Mouse (Mus musculus) left cerebral cortex, postnatal 36 days (tissue): Measurements from ENCODE around the gene Igf2bp2. TPM values are rescaled to one million over a fixed set of nuclear protein-coding genes. Genes with fewer than 3 reads are reported as not detected.
A peak's percentile ranks its signal among the peaks of the same experiment; 100 is the strongest.

Experiments used
- DNase-seq, 2 experiments: peaks; one replicate each; pipeline ENCODE4 v3.0.0; 2021 to 2022; ENCODE audit warnings: low spot score in 2 of 2, mixed read lengths in 1 of 2
- intact Hi-C: fragments of 180-260 bp; cut with DNase I; formaldehyde crosslinking; loops from one replicate; pipeline ENCODE4 v1.15.1; 2025
- total RNA-seq, 2 experiments: library from RNA; stranded (reverse); gene quantifications; 2 replicates each; pipeline ENCODE4 v1.2.3; 2021

Gene Igf2bp2
- total RNA-seq, result 1 to 10 TPM in 1 of 2 experiments, under 1 TPM in 1; 0.79 to 2.4 TPM

DNA sequence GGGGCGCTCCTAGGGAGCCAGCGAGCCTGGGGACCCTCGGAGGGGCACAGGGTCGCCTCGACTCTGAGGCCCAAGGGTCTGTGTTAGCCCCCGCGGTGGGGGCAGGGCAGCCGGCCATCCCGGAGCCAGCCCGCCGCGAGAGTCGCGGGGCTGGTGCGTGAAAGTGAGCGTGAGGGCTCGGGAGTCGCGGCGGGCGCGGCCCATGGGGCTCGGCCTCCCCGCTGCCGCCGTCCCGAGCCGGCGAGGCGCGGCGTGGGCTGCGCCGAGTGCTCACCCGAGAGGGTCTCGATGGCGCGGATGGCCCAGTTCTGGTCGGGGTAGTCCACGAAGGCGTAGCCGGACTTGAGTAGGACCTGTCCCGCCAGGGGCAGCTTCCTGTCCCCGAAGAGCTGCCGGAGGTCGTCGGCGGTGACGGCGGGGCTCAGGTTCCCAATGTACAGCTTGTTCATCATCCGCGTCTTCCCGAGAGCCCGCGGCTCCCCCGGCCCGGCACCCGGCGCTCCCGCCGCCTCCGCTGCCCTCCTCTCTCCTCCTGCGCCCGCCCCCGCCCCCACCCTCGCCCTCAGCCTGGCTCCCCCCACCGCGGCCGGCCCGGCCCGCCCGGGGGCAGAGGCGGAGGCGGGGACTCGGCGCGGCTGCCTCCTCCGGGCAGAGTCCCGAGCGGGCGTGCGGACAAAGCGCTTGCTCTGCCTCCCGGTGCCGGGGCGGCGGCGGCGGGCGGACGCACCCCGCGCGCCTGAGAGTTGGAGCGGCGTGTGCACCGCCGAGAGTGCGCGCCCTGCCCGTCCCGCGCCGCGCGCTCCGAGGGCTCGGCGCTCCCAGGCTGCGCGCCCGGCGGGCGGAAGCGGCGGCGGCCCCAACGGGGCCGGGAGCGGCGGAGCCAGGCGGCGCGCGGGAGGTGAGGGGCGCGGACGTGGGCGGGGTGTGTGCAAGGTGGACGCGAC, at the start of gene Igf2bp2:
TSS of gene Igf2bp2 (minus strand) at position 788 of the 944 bp plus-strand sequence.
- intact Hi-C loops, result no loop called here
- DNase-seq, result peak; percentile 6 to 18

DNA sequence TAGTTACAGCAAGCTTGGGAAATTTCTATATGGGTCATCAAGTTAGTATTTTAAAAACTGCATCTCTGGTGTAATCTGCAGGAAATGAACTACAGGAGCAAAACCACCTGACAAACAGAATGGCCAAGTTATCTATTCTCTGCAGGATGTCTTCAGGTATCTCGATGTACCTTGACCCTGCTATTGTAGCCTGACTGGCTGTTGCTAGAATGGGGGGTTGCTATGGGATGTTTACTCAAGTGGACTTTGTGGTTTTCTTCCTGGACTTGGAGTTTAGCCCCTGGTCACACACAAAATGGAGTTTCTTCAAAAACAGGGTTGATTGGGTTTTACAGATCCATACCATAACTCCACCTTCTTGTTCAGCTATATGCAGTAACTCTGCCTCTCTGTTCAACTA, 40.4 kb upstream of the Igf2bp2 start:
- intact Hi-C loops, result no loop called here

DNA sequence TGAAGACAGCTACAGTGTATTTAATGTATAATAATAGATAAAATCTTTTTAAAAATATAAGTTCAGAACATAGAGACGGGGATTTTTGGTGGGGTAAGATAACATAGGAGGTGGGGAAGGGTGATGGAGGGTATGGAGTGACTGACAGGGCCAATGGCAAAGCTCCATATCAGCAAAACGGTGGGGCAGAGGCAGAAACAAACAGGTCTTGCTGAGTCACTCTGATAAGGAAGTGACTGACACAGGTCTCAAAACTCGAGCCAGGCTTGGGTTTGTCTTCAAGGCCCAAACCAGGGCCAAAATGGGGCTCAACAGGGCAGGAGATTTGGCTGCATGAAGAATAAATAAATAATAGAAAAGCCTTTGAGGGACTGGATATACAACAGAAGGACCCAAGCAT, 38.8 kb upstream of the Igf2bp2 start:
- intact Hi-C loops, result no loop called here
- DNase-seq, result no peak

More for the DNA sequence above, 40.4 kb upstream of the Igf2bp2 start:
- no peak for DNase-seq

DNA sequence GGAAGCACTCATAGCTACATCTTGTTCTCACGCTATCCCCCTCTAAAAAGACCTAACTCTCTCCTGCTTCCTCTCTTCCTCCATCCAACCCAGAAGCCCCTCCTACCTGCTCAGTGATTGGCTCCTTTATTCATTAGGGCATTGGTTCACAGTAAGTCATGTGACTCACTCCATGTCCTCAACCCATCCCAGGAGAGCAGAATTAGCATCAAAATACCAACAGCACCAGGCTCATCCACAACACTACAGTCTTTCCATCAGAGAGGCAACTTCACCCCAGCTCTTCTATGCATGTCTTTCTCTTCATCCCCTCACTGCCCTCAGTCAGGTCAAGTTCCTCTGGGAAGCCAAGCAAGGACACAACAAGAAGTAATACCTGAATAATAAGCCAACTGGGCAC, 37.4 kb upstream of the Igf2bp2 start:
- intact Hi-C loops, result no loop called here

DNA sequence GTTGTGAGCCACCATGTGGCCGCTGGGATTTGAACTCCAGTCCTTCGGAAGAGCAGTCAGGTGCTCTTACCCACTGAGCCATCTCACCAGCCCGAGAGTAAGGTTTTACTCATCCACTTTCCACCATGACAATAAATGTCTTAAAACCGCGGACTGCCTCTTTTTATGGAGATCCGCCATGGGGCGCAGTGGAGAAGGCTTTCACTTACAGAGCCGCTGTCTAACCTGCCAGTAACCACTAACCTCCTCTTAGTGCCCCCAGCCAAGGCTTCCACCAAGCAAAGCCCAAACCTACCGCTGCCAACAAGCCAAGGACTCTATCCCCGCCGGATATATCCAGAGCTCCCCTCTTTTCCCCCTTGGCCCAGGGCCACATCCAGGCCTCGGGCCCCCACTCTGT, 24.3 kb upstream of the Igf2bp2 start:
- intact Hi-C loops, result no loop called here

More for the DNA sequence above, 37.4 kb upstream of the Igf2bp2 start:
- no peak for DNase-seq

DNA sequence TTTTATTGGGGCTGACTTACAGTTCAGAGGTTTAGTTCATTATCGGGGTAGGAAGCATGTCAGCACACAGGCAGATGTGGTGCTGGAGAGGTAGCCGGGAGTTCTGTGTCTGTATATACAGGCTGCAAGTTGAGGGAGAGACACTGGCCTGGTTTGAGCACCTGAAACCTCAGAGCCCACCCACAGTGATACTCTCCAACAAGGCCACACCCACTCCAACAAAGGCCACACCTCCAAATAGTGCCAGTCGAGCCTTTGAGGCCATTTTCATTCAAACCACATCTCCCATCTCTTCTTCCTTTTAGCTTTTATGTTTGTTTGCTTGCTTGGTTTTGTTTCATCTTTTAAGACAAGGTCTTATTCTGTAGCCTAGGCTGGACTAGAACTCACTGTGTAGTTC, 22.3 kb upstream of the Igf2bp2 start:
- intact Hi-C loops, result no loop called here

More for the DNA sequence above, 24.3 kb upstream of the Igf2bp2 start:
- DNase-seq, result no peak

DNA sequence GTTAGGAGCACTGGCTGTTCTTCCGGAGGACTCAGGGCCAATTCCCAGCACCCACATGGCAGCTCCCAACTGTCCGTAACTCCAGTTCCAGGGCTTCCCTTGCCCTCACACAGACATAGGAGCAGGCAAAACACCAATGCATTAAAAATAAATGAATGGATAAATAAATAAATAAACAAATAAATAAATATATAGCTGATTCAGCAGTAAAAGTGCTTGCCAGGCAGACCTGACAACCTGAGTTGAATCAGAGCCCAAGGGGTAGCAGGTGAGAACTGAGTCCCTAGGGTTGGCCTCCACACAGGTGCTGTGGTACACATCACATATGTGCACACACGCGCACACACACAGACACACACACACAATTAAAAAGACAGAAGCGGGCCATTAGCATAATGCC, 21.0 kb upstream of the Igf2bp2 start:
- DNase-seq, result no peak
- intact Hi-C loops, result no loop called here

More for the DNA sequence above, 22.3 kb upstream of the Igf2bp2 start:
- DNase-seq, result no peak

DNA sequence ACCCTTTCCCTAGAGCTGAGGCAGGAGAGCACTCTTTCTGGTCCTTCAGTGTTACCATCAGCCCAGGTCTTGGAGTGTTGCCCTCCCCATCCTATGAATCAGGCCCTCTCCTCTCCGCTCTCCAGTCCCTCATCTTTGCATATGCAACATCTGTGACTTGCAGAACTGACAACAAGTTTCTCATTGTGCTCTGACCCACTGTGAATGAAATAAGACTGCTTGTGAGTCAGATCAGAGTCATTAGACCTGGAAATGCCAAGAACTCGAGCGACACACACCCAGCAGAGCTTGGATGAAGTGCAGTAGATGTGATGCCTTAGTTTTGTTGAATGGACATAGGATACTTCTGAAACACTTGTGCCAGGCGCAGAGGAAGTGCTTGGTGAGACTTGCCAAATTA, 19.2 kb upstream of the Igf2bp2 start:
- no peak for DNase-seq
- intact Hi-C loops, result no loop called here

DNA sequence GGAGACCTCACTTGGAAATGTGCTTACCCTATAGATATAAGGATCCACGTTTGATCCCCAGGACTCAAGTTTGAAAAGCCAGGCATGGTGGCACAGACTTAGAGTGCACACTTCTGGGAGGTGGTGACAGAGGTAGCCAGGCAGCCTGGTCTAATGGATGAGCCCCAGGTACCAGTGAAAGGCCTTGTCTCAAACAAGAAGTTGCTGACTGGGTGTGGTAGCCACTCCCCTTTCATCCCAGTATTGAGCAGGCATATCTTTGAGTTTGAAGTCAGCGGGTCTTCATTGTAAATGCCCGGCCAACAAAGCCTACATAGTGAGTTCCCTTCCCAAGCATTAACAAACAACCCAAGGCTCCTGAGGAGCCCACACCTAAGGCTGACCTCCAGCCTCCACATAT, 15.7 kb upstream of the Igf2bp2 start:
- no peak for DNase-seq
- intact Hi-C loops, result no loop called here

DNA sequence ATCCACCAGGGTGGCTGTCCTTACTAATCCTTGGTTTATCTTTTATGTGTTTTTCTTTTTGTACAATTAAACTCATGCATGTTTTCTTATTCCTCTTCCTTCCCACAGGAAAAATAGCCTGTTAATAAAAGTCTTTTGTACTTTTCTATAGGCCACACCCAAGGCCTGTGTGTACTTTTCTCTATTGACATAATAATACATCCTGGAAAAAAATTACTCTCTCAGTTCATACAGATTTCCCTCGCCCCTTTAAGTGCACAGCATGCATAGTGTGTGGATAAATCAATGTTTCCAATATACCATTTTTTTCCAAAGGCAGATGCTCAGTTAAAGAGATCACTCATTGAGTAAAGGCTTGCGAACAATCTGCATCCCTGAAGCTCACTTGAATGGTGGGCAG, 14.9 kb upstream of the Igf2bp2 start:
- intact Hi-C loops, result no loop called here
- no peak for DNase-seq

DNA sequence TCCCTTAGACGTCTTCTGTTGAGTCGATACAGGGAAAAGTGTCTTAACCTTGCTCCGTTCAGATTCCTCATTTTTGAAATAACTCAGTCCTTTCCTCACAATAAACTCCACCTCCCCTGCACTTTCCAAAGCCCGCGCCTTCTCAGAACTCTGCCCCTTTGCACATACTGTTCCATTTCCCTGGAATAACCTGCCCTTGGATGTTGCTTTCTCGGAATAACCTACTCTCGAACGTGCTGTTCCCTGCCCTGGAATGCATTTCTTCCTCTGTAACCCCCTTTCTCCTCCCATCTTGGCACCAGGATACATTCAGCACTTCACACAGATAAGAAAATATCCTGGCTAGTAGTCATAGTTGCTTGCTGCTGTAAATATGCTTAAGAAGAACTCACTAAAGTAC, 5.6 kb upstream of the Igf2bp2 start:
- DNase-seq, result no peak
- intact Hi-C loops, result no loop called here

DNA sequence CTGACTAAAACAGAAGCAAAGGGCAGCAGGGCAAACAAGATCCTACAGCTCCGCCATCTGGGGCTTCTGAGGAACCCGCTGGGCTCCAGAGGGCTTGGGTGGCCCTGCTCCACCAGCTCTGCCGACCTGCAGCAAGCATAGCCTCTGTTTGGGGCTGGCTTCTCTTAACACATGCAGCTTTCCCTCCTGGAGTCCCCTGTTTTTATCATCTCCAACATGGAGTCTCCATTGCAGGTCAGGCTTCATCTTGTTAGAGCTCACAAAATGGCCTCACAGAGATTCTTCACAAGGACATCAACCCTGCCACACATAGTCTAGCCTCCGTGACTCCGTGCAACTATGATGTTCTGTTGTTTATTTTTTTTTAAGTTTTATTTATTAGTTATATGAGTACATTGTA, 2.5 kb upstream of the Igf2bp2 start:
- intact Hi-C loops, result no loop called here
- DNase-seq, result no peak

DNA sequence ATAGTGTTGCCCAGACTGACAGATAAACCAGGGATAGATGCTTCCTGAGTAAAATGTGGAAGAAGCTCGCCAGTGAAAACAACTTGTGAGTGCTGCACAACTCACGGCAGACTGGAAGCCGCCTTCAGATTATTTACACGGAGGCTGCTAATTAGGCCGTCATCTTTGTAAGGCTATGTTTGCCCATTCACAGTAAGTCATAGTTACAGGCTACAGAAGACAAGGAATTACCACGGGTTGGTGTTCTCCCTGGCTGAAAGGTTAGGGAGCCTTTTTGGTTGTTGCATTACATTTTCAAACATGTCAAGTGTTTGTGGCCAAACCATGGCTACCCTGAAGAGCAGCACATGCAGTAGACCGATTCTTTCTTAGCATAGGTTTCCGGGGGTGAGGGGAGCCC, 1.3 kb upstream of the Igf2bp2 start:
- intact Hi-C loops, result no loop called here
- DNase-seq, result no peak

DNA sequence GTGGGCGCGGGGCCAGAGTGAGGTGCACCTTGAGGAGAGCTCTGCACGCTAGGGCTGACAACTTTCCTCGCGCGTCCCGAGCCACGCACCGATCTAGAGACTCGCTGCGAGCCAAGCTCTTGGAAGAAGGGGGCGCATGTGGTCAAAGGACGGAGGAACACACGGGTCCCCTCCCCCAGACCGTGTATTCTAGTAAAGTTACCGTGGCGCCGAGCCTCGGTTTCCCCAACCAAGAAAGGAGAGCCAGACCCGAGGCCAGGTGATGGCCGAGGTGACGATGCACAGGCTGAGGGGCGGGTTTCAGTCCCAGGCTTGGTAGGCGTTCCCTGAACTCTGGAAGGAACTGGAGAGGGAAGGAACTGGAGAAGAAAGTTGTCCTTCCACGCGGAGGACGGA, 355 bp upstream of the Igf2bp2 start:
- intact Hi-C loops, result no loop called here
- DNase-seq, result peak; percentile 4 to 5

DNA sequence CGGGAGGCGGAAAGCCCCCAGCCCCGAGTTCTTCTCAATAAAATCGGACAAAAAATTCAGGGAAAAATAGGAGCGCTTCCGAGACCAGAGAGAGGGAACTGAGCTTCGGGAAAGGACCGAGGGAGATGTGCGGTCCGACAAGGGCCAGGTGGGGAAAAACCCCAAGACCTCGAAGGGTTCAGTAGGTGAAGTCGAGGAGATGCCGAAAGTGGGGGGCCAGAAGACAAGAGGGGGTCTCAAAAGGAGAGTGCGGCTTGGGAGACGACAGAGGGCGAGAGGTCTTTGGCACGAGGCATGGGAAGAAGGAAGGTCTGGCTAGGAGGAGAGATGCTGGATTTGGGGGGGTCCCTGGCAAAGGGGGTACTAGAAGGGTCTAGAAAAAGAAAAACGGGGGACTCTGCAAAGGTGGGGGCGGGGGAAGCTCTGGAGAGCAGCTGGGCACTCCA, 1.0 kb downstream of the Igf2bp2 start:
- intact Hi-C loops, result no loop called here
- peak; percentile 4 to 12 for DNase-seq

DNA sequence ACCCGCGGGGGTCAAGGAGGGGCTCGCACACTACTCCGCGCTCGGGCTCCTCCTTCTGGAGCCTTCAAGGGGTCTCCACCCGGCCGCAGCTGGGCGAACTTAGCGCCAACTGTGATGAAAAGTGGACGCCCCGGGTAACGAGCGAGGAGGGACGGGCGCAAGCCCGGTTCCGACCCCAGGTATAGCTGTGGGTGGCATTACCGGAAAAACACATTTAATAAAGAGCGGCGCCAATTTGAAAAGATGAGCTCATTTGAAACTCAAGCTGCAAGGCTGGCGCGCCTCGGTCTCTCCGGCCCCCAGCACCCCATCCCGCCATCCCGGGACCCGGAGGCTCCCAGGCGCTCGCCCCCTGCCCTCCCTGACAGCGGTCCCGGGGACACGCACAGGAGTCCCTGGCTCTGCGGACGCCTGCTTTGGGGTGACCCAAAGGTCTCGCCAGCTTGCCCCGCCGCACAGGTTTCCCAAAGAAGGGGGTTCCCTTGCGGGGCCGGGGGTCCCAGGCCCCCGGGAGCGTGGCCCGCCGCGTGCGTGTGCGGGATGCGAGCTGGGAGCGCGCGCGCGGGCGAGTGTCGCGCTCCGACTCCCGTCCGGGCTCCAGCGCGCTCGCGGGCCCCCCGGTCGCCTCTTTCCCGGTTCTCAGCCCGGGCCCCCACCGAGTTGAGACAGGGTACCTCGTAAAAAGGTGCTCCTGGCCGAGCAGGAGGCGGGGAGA, 1.6 kb downstream of the Igf2bp2 start:
- DNase-seq, result peak; percentile 5 to 13
- intact Hi-C loops, result no loop called here

DNA sequence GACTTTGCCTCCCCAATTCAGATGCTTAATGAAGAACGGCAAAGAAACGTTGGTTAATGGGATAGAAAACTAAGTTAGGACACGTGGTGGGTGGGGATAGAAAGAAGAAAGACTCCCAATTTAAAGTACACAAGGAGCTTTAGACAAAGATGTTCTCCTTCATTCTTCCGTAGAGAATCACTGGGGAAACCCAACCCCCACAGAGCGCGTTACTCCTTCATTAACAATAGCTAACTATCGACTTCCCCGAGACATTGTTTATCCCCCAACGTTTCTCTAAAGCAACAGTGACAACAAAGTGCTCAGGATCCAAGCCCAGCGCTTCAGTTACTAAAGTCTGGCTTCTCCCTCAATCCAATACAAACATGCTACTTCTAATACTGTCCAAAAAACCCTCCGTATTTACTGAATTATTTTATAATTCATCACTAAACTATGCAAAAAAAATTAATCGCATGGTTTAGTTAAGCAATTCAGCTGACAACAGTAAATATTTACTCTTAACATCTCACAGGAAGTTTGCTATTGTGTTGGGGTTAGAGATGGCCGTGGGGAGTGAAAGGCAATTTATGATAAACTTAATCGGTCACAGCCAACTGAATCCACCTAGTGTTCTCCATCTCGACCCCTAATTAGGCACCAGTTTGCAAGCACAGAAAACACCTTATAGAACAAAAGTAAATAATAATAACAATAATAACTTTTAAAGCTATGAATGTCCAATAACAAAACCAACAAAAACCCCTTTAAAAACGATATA, 2.5 kb downstream of the Igf2bp2 start:
- DNase-seq, result no peak
- intact Hi-C loops, result no loop called here

DNA sequence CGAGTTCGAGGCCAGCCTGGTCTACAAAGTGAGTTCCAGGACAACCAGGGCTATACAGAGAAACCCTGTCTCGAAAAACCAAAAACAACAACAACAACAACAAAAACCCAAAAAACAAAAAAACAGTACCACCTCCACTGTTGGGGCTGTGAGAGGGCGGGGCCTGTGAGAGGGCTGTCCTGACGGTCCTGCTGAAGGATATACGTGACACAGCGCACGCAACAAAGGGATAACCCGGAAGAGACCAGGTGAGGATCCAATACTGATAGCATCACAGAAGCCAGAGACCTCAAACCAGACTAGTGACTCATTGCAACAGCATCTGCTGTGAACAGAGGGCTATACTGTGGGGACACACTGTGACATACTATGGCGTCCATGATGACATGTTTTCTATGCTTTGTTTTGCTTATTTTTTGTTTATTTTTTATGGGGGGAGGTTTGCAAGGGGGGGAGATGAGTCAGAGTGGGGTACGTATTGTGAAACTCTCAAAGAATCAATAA, 10.1 kb downstream of the Igf2bp2 start:
- intact Hi-C loops, result no loop called here
- DNase-seq, result no peak

DNA sequence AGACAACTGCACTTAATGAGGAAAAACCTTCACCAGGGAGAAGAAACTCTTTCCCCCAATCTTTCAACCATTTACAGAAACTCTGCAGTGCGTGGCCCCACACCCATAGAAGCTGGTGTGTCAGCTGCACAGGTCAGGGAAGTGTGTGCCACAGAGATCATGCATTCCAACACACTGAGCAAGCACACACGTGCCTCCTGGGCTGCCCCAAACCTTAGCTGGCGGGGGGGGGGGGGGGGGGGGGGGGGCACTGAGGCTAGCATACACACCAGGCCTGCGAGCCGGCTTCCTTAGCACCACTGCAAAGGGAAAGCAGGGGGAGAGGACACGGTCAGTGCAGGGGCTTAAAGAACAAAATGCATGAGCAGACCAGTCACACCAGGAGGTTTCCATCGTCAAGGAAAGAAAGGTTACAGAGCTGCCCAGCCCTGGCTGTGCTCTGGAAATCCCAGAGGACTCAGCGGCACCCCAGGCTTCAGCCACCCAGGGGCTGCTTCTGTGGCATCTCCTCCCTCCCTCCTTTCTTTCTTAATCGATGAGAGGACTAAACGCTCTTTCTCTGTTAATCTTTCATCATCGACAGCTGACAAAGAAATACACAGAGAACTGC, 11.3 kb downstream of the Igf2bp2 start:
- intact Hi-C loops, result no loop called here
- DNase-seq, result no peak
